Mouse (Mus musculus) cerebellum, adult 9-10 months (tissue): ENCODE measurements at regions not wholly inside any gene's neighbourhood (a gene's known extent, or its start where the extent isn't known, plus 50 kb on each side); places are given as distances from the start of the nearest gene placed in this dataset.

Experiments
- DNase-seq: peaks from one replicate; pipeline ENCODE4 v3.0.0; 2022

GRCm38 (mm10) chr7:50993707-50994106 is 394.7 kb downstream of the 4933405O20Rik start:
- no peak for DNase-seq

GRCm38 (mm10) chr7:51041899-51042667 is 443.1 kb downstream of the 4933405O20Rik start:
- DNase-seq = no peak

- no peak for DNase-seq
Measured at GRCm38 (mm10) chr7:51051496-51051895, 452.5 kb downstream of the 4933405O20Rik start.

GRCm38 (mm10) chr7:51068376-51068775 is 442.5 kb upstream of the Ano5 start:
- no peak for DNase-seq

GRCm38 (mm10) chr7:51093774-51094173 is 417.1 kb upstream of the Ano5 start:
- DNase-seq = no peak

GRCm38 (mm10) chr7:51101166-51101565 is 409.7 kb upstream of the Ano5 start:
- DNase-seq = no peak

GRCm38 (mm10) chr7:51140796-51141195 is 370.0 kb upstream of the Ano5 start:
- DNase-seq = no peak

GRCm38 (mm10) chr7:51175211-51175610 is 335.6 kb upstream of the Ano5 start:
- DNase-seq = no peak

- no peak for DNase-seq
Measured at GRCm38 (mm10) chr7:51215487-51216232, 295.2 kb upstream of the Ano5 start.

- DNase-seq = no peak
Measured at GRCm38 (mm10) chr7:51216233-51216605, 294.6 kb upstream of the Ano5 start.

GRCm38 (mm10) chr7:51221351-51221750 is 289.5 kb upstream of the Ano5 start:
- peak; percentile 84 for DNase-seq

- peak; percentile 94 for DNase-seq
Measured at GRCm38 (mm10) chr7:51221806-51222205, 289.0 kb upstream of the Ano5 start.

- no peak for DNase-seq
Measured at GRCm38 (mm10) chr7:51227136-51227535, 283.7 kb upstream of the Ano5 start.

- no peak for DNase-seq
Measured at GRCm38 (mm10) chr7:51234616-51235015, 276.2 kb upstream of the Ano5 start.

- no peak for DNase-seq
Measured at GRCm38 (mm10) chr7:51247695-51248094, 263.1 kb upstream of the Ano5 start.

- peak; percentile 11 for DNase-seq
Measured at GRCm38 (mm10) chr7:51254461-51254860, 256.4 kb upstream of the Ano5 start.

GRCm38 (mm10) chr7:51259160-51259831 is 251.5 kb upstream of the Ano5 start:
- no peak for DNase-seq

- no peak for DNase-seq
Measured at GRCm38 (mm10) chr7:51264166-51264565, 246.7 kb upstream of the Ano5 start.

GRCm38 (mm10) chr7:51265896-51266295 is 244.9 kb upstream of the Ano5 start:
- no peak for DNase-seq

GRCm38 (mm10) chr7:51266879-51267278 is 243.9 kb upstream of the Ano5 start:
- no peak for DNase-seq

- DNase-seq = no peak
Measured at GRCm38 (mm10) chr7:51268743-51269142, 242.1 kb upstream of the Ano5 start.

GRCm38 (mm10) chr7:51270531-51271090 is 240.2 kb upstream of the Ano5 start:
- peak; percentile 73 for DNase-seq

- DNase-seq = no peak
Measured at GRCm38 (mm10) chr7:51281470-51281869, 229.4 kb upstream of the Ano5 start.
